Comparison of ENCODE assay signal across 9 mouse cellular contexts in genomic region chrX:36328271-36329039, GRCm38 (mm10). TPM values are rescaled to one million over a fixed set of nuclear protein-coding genes. Genes with fewer than 3 reads are reported as not detected.
A peak's percentile ranks its signal among the peaks of the same experiment; 100 is the strongest.
DNase-seq lines count a peak whose midpoint lies in the region; ATAC-seq and TF ChIP-seq lines count a peak whose summit lies in the region.
"Had no signal": no experiment of that assay in that cellular context is flagged by ENCODE, and none has a peak within 500 bp of the region (broad histone marks: within the 10 kb centered on the region; RNA-seq: fewer than 3 reads in every experiment).

Gene Lonrf3, plus strand, starts transcription at chrX:36328353.

- peaks cover 58% of the 10 kb centered on the region for H3K27me3 ChIP-seq in heart, embryonic 12.5 days (replicated peaks)
- H3K27me3 ChIP-seq in kidney, embryonic 15.5 days: peaks cover 58% of the 10 kb centered on the region
- peaks cover 16% of the 10 kb centered on the region; the same call in 1 of the 2 replicates for H3K27me3 ChIP-seq in limb, embryonic 14.5 days (ENCODE audit: control insufficient read depth, insufficient read depth, low read length)
- H3K27me3 ChIP-seq in midbrain, embryonic 14.5 days (ENCODE audit: control insufficient read depth, insufficient read depth, low read length): no peaks in the 10 kb centered on the region
- H3K27me3 ChIP-seq: CH12.LX had no signal

- peaks cover 9% of the 10 kb centered on the region for H3K9me3 ChIP-seq in heart, embryonic 12.5 days (replicated peaks)
- no peaks in the 10 kb centered on the region for H3K9me3 ChIP-seq in kidney, embryonic 15.5 days (replicated peaks)
- H3K9me3 ChIP-seq in limb, embryonic 14.5 days (ENCODE audit: control insufficient read depth, low read length): no peaks in the 10 kb centered on the region
- no peaks in the 10 kb centered on the region for H3K9me3 ChIP-seq in midbrain, embryonic 14.5 days (ENCODE audit: control insufficient read depth, low read length)

- peak within 1 kb of the TSS; percentile 43 for H3K9ac ChIP-seq in heart, embryonic 12.5 days
- no peak within 1 kb of the TSS for H3K9ac ChIP-seq in kidney, embryonic 15.5 days
- peak within 1 kb of the TSS; percentile 36; the same call in 1 of the 2 replicates for H3K9ac ChIP-seq in limb, embryonic 14.5 days (ENCODE audit: low read depth, low read length, severe bottlenecking)
- peak within 1 kb of the TSS; percentile 31; the same call in 1 of the 2 replicates for H3K9ac ChIP-seq in midbrain, embryonic 14.5 days (replicated peaks; ENCODE audit: low read length)

- WGBS in heart, embryonic 12.5 days: 14% methylated on average over 68 of the region's 68 CpGs
- 19% methylated on average over 68 of the region's 68 CpGs for WGBS in kidney, embryonic 15.5 days
- 18% methylated on average over 55 of the region's 68 CpGs for WGBS in limb, embryonic 14.5 days
- 25% methylated on average over 68 of the region's 68 CpGs for WGBS in midbrain, embryonic 14.5 days

- H3K4me3 ChIP-seq in embryonic fibroblast, embryonic 13.5 days (ENCODE audit: insufficient read depth, low read length): peak within 1 kb of the TSS; percentile 45
- H3K4me3 ChIP-seq in heart, embryonic 12.5 days: peak within 1 kb of the TSS; percentile 53
- peak within 1 kb of the TSS; percentile 48 for H3K4me3 ChIP-seq in kidney, embryonic 15.5 days (replicated peaks)
- peak within 1 kb of the TSS; percentile 42 for H3K4me3 ChIP-seq in limb, embryonic 14.5 days (replicated peaks; ENCODE audit: low read length)
- H3K4me3 ChIP-seq in midbrain, embryonic 14.5 days (replicated peaks; ENCODE audit: low read depth, low read length): peak within 1 kb of the TSS; percentile 43

- TF ChIP-seq CTCF in embryonic fibroblast, embryonic 13.5 days (IDR thresholded peaks at IDR 0.05; ENCODE audit: borderline replicate concordance, insufficient read depth, low read length): no peak

- DNase-seq in thymus, adult 18-20 months: peak; percentile 15 to 24
- no peak for DNase-seq in thymus, postnatal 0 days (ENCODE audit: low spot score)
- DNase-seq in limb, embryonic 14.5 days (ENCODE audit: low spot score): peak; percentile 62
- peak; percentile 84 for DNase-seq in midbrain, embryonic 14.5 days
- DNase-seq in spleen, postnatal 36 days (ENCODE audit: low spot score in 2 of 2): peak; percentile 22 to 26

- peak within 1 kb of the TSS; percentile 81 for H3K4me2 ChIP-seq in heart, embryonic 12.5 days
- peak within 1 kb of the TSS; percentile 82 for H3K4me2 ChIP-seq in kidney, embryonic 15.5 days
- H3K4me2 ChIP-seq in limb, embryonic 14.5 days (replicated peaks; ENCODE audit: low read depth, low read length, severe bottlenecking): peak within 1 kb of the TSS; percentile 77
- peak within 1 kb of the TSS; percentile 81 for H3K4me2 ChIP-seq in midbrain, embryonic 14.5 days (ENCODE audit: low read length)

- no peaks in the 10 kb centered on the region for H3K36me3 ChIP-seq in heart, embryonic 12.5 days
- H3K36me3 ChIP-seq in kidney, embryonic 15.5 days: no peaks in the 10 kb centered on the region
- H3K36me3 ChIP-seq in limb, embryonic 14.5 days (ENCODE audit: control insufficient read depth, insufficient read depth, low read length): no peaks in the 10 kb centered on the region
- H3K36me3 ChIP-seq in midbrain, embryonic 14.5 days (ENCODE audit: control insufficient read depth, insufficient read depth, low read length): no peaks in the 10 kb centered on the region

- ATAC-seq in heart, embryonic 12.5 days (ENCODE audit: insufficient number of reproducible peaks, low FRiP score): peak; percentile 36
- peak; percentile 61 for ATAC-seq in kidney, embryonic 15.5 days (replicated peaks; ENCODE audit: low FRiP score)
- peak; percentile 71 for ATAC-seq in limb, embryonic 14.5 days (ENCODE audit: low FRiP score, low read depth)
- peak; percentile 84 for ATAC-seq in midbrain, embryonic 14.5 days (ENCODE audit: low FRiP score, low TSS enrichment)

- no peaks in the 10 kb centered on the region for H3K4me1 ChIP-seq in embryonic fibroblast, embryonic 13.5 days (ENCODE audit: control insufficient read depth, insufficient read depth, low read length)
- 0 out of 2 replicates have a peak, but pooled peaks cover 3% of the 10 kb centered on the region for H3K4me1 ChIP-seq in heart, embryonic 12.5 days (replicated peaks)
- no peaks in the 10 kb centered on the region for H3K4me1 ChIP-seq in kidney, embryonic 15.5 days
- no peaks in the 10 kb centered on the region for H3K4me1 ChIP-seq in limb, embryonic 14.5 days (ENCODE audit: control insufficient read depth, insufficient read depth, low read length)
- no peaks in the 10 kb centered on the region; the same call in 1 of the 2 replicates for H3K4me1 ChIP-seq in midbrain, embryonic 14.5 days (ENCODE audit: control insufficient read depth, insufficient read depth, low read length)

- no peak within 1 kb of the TSS for H3K27ac ChIP-seq in embryonic fibroblast, embryonic 13.5 days (ENCODE audit: insufficient read depth, low read length)
- H3K27ac ChIP-seq in heart, embryonic 12.5 days (ENCODE audit: poor library complexity, severe bottlenecking): no peak within 1 kb of the TSS
- no peak within 1 kb of the TSS for H3K27ac ChIP-seq in kidney, embryonic 15.5 days
- H3K27ac ChIP-seq in limb, embryonic 14.5 days (replicated peaks; ENCODE audit: low read depth, low read length): no peak within 1 kb of the TSS
- no peak within 1 kb of the TSS for H3K27ac ChIP-seq in midbrain, embryonic 14.5 days (replicated peaks; ENCODE audit: low read depth, low read length)

- peak; percentile 33; the same call in 1 of the 2 replicates for TF ChIP-seq POLR2A in embryonic fibroblast, embryonic 13.5 days (IDR thresholded peaks at IDR 0.05; ENCODE audit: low read depth, low read length)
- no peak for TF ChIP-seq POLR2A in limb, embryonic 14.5 days (IDR thresholded peaks at IDR 0.05; ENCODE audit: borderline replicate concordance, extremely low read depth, insufficient read depth, insufficient read length)

RNA-seq across cellular contexts. Expression of gene Lonrf3, which starts in this region (rescaled TPM):
- polyA plus RNA-seq in thymus, postnatal 0 days (2015; fragmentation: Nextera tagmentation; extraction: Ambion mirVana): 0.04 and 0.20 TPM in 2 replicates
- polyA plus RNA-seq in embryonic fibroblast, embryonic 13.5 days (2011; ENCODE audit: insufficient read length, low read depth, missing spikeins): 0.28 and 1.1 TPM in 2 replicates
- polyA plus RNA-seq in heart, embryonic 12.5 days (2016; fragmentation: Nextera tagmentation; extraction: Ambion mirVana): 0.13 and 0.28 TPM in 2 replicates
- 0.30 and 0.36 TPM in 2 replicates for polyA plus RNA-seq in kidney, embryonic 15.5 days (2015; fragmentation: Nextera tagmentation; extraction: Ambion mirVana)
- 0.59 and 0.74 TPM in 2 replicates for polyA plus RNA-seq in limb, embryonic 14.5 days (2012; rRNA removed)
- polyA plus RNA-seq in limb, embryonic 14.5 days (2014; fragmentation: Nextera tagmentation; extraction: Ambion mirVana): 0.32 and 0.78 TPM in 2 replicates
- polyA plus RNA-seq in midbrain, embryonic 14.5 days (2014; fragmentation: Nextera tagmentation; extraction: Ambion mirVana): 0.40 and 1.0 TPM in 2 replicates

Comparison
In these comparisons a context has a peak if more than half of its experiments do, and no peak if none do; other contexts are left out.
1. Peak in ATAC-seq, H3K4me3 ChIP-seq, H3K9ac ChIP-seq and H3K4me2 ChIP-seq in heart, embryonic 12.5 days; RNA of the gene not detected or under 1 TPM.
2. Peak in ATAC-seq, H3K4me3 ChIP-seq and H3K4me2 ChIP-seq in kidney, embryonic 15.5 days; RNA of the gene not detected or under 1 TPM.
3. Peak in DNase-seq, ATAC-seq, H3K4me3 ChIP-seq, H3K9ac ChIP-seq and H3K4me2 ChIP-seq in limb, embryonic 14.5 days; RNA of the gene not detected or under 1 TPM.